Mouse (Mus musculus) small intestine, adult 2 months (tissue): ENCODE results near the gene Dusp2.

ENCODE experiments used
- CTCF ChIP-seq: fragments of 200-500 bp; IDR thresholded peaks from 2 replicates; pipeline ENCODE4 v1.5.1; 2012; ENCODE audit warnings: low read depth, mild to moderate bottlenecking, control low read depth, inconsistent platforms, low read length, moderate library complexity, mixed read lengths; ENCODE audit not compliant: insufficient replicate concordance, insufficient read length; ENCODE audit errors: extremely low read depth
- POLR2A ChIP-seq: fragments of 200-500 bp; IDR thresholded peaks from 2 replicates; pipeline ENCODE4 v1.6.1; 2012; ENCODE audit warnings: low read depth, mild to moderate bottlenecking, control low read depth, inconsistent platforms, low read length, moderate library complexity

GRCm38 (mm10) chr2:127323667-127324066 is 12.3 kb upstream of the Dusp2 start:
- TF ChIP-seq POLR2A (no peak), CTCF (no peak)
